Mouse (Mus musculus) cerebral cortex, adult 2 months (tissue): Measurements from ENCODE around the gene 1700029I15Rik.

Source experiments
- WGBS: fragments of 180-500 bp; shearing (Covaris S2); methylation state at CpG from one replicate; pipeline ENCODE4 v1.1.7; 2018; 5-methylcytosine and 5-hydroxymethylcytosine counted together

1700029I15Rik gene

GRCm38 (mm10) chr2:92392318-92393264 is 10.3 kb downstream of the 1700029I15Rik start:
- WGBS = 9% methylated on average over 26 of the region's 26 CpGs

DNA sequence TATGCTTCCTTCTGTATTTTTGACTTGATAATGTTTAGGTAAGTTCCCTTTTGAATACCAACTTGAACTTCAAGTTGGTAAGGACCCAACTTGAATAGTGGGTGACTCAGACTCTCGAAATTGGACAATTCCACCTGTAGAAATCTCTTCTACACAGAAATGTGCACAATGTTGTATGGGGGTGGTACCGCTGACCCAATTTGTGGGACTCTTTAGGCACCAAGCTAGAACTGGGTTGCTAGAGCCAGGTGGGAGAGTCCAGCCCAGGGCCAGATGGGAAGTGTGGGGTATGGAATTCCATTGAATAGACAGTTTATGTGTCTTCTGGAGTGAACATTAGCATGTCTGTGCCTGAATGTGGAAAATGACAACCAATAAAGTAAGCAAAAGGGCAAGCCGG is 13.2 kb downstream of the 1700029I15Rik start:
- WGBS = 67% methylated on average over 3 of the region's 3 CpGs

DNA sequence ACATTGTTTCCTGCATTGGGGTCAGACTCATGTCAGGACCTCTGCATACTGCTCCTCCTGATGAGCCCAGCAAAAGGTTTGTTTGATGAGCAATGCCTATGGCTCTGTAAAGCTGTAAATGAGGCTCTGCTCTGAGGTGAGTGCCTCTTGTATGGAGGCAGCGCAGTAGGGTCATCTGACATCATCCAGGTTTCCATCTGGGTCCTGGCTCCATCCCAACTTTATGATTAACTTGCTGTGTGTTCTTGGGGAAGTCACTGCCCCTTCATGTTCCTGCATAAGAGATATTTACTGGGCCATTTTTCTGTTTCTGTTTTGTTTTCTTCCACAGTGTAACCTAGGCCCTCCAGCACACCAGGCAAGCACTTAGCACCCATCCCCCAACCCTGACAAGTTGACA is 15.1 kb downstream of the 1700029I15Rik start:
- 56% methylated on average over 1 of the region's 1 CpGs for WGBS

DNA sequence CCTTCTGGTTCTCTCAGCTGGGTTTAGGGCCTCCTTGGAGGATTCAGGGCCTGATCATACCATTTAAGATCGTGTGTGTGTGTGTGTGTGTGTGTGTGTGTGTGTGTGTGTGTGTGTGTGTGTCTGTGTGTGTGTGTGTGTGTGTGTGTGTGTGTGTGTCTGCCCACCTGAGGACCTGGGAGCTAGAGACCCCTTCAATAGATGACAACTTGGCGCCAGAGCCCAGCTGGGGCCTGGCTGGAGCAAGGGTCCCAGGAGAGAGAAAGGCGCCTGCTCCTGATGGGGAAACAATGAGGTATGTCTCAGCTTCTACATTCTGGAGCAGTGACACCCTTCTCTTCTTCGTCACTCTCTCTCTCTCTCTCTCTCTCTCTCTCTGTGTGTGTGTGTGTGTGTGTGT is 17.5 kb downstream of the 1700029I15Rik start:
- 34% methylated on average over 4 of the region's 4 CpGs for WGBS

DNA sequence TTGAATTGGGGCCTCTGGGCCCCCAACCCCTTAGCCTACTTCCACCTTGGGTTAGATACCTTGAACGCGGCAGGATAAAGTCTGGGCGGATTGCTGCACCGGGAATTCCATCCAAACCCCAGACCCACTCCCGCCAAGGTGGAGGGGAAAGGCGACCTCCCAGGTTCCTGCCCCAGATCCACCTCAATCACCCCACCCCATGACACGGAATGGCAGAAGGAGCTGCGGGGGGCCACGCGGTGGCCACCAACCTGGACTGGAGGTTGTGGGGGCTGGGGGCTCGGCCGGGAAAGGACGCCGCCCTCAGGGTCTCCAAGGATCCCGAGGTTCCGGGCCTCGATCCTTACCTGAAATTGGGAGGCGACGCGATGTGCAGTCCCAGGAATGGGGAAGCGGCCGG is 18.3 kb downstream of the 1700029I15Rik start:
- WGBS = 1% methylated on average over 22 of the region's 22 CpGs

DNA sequence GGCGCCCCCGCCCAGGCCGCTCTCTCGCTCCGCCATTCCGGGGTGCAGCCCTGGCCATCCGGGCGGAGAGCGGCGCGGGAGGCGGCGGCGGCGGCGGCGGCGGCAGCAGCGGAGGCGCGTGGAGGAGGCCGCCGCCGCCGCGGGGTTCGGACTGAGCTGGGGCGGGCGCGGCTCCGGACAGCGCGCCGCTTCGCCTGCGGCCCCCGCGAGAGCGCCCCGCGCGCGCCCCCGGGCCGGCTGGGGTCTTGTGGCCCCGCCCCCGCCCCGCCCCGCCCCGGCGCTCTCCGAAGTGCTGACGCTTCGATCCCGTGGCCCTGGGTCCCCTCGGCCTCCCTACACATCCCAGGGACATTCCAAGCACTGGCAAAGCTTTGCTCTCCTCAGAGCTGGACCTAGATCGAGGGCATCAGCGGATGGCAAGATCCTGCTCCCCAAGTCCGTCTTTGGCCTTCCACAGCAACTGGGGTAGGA is 18.8 kb downstream of the 1700029I15Rik start, which contains the start of gene Mapk8ip1:
TSS of gene Mapk8ip1 (minus strand) at position 173 of the 471 bp plus-strand sequence.
- WGBS = 3% methylated on average over 59 of the region's 59 CpGs

DNA sequence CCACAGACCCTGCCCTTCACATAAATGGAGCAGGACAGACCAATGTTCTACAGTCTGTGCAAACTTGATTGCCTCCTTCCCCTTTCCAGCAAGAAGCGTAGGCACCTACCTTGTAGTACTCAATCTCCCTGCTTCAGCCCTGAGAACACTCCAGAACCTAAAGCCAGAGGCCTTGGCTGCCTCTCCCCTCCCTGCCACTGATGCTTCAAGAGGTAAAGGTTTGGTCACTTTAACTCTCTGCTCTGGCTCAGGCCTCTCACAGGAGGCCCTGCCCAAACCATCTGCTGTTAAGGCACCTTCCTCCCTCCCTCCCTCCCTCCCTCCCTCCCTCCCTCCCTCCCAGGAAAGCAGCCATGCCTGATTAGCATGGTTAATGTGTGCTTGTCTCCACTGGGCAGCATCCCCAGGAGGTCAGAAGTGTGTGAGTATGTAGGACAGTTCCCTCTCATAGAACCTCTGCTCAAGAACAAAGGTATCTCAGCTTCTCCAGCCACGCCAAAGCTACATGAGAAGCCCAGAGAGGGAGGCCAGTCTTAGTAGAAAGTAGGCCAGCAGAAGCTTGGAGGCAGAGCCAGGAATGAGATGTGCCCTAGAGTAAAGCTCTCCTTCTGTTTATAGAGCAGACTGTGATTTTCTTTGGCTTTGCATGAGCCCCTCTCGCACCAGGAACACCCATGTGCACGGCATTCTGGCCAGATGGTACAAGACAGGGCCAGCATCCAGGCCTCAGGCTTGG is 20.4 kb downstream of the 1700029I15Rik start:
- 39% methylated on average over 4 of the region's 4 CpGs for WGBS

- WGBS = 85% methylated on average over 5 of the region's 5 CpGs
These were observed 21.5 kb downstream of the 1700029I15Rik start for GRCm38 (mm10) chr2:92403776-92404319.

- 67% methylated on average over 6 of the region's 6 CpGs for WGBS
These were observed 22.4 kb downstream of the 1700029I15Rik start for GRCm38 (mm10) chr2:92404737-92405136.

DNA sequence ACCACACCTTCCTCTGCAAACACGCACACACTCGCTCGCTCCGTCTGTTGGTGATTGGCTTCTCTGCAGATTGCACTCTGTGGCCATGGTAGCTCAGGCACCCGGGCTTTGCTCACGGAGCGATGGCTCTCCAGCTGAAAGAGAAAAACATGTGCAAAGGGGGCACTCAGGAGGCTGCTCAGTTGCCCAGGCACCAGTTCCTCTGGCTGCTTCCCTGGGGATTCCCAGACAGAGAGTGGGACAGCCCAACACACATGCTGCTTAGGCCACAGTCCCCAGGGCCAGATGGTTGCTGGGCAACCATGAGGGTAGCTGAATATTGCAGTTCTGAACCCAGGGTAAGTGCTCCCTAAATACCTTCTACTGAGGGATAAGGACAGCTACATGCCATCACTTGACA is 23.3 kb downstream of the 1700029I15Rik start:
- WGBS = 65% methylated on average over 7 of the region's 7 CpGs

DNA sequence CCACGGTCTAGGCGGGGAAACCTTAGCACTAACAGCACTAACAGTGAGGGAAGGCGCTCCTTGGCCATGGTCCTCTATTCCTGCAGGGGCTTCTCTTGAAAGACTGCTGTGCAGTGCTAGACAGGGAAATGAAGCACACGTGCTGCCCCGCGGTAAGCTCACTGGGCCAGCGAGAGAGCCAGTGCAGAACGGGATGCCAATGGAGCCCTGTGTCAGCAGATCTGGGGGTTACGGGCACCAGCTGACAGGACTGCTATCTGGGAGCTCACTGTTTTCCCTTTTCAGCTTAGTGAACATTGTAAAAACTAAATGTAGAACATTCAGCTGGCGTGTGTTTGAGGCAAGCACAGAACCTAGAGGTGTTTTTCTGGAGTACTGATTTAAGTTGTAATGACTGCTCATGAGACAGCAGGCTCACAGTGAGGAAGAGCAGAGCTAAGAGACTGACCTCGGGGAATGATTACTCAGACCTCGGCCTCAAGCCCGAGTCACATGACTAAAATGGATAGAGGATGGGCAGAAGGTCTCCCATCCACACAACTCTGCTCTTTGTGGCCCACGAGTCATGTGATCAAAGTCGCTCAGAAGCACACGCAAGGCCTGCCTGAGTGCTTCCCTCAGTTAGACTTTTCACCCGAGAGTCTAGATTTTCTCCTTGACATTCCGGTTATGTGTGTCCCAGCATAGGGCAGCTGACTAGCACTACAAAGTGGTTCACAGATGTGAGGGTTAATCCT is 26.1 kb downstream of the 1700029I15Rik start:
- WGBS = 70% methylated on average over 18 of the region's 18 CpGs

DNA sequence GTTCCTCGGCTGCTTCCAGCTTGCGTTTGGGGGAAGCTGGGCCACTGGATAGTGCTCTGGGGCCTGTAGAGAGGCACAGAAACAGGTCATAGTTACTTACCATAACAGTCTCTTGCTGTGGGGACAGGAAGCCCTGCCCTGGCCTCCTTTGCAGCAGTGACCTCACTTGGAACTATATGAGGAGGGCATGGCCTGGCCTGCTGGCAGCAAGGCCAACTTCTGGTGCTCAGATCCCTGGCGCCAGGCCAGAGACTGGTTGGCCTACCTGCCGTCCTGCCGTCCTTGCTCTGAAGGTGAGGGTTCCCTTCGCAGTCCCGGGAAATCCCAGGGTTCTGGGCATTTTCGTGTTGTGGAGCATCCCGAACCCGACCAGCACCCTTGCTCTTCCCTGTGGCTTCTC is 29.4 kb downstream of the 1700029I15Rik start:
- 80% methylated on average over 10 of the region's 10 CpGs for WGBS

GRCm38 (mm10) chr2:92421723-92422387 is 39.5 kb downstream of the 1700029I15Rik start:
- WGBS = 81% methylated on average over 7 of the region's 7 CpGs

DNA sequence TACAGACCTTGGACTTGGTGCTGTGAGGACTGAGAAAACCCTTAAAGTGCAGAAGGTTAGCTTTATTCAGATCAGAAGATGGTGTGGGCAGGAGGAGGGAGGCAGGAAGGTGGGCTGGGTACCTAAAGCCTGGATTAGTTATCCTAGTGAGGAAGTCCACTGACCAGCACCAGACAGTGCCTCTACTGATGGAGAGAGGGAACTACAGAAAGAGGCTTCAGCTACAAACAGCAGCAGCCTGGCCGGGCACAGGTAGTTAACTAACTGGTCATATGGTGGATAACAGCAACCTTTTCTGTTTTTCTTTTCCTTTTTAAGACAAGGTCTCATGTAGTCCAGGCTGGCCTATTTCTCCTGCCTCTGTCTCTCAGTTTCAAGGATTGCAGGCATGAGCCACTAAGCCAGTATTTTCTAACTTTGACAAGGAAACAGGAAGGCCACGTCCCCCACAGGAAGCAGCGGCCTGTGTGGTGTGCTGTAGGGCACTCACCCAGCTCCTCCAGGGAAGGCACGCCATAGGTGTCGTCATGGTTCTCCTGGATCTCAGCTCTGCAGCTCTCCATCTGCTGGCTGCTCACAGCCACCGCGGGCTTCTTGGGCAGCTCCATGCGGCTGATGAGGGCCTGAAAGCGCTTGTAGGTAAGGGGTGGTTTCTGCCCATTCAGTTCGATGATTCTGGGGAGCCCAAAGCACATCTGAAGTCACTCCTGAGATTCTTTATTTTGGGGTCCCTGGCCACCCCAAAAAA is 40.2 kb downstream of the 1700029I15Rik start:
- 36% methylated on average over 10 of the region's 10 CpGs for WGBS

- 78% methylated on average over 9 of the region's 9 CpGs for WGBS
These were observed 40.8 kb downstream of the 1700029I15Rik start for GRCm38 (mm10) chr2:92423156-92423555.

- WGBS = 26% methylated on average over 9 of the region's 9 CpGs
These were observed 41.5 kb downstream of the 1700029I15Rik start for GRCm38 (mm10) chr2:92423702-92424461.

GRCm38 (mm10) chr2:92424462-92425308 is 42.3 kb downstream of the 1700029I15Rik start:
- WGBS = 46% methylated on average over 9 of the region's 9 CpGs

GRCm38 (mm10) chr2:92425366-92425765 is 43.0 kb downstream of the 1700029I15Rik start:
- 51% methylated on average over 4 of the region's 4 CpGs for WGBS
